Mouse (Mus musculus): ENCODE data around the gene Commd8. TPM values are rescaled to one million over a fixed set of nuclear protein-coding genes. Genes with fewer than 3 reads are reported as not detected.

Commd8 gene
- polyA plus RNA-seq, 1 experiment, result 88.9 TPM

GRCm38 (mm10) chr5:72191932-72192331, 23.9 kb upstream of the Commd8 start:
- no peaks in the 10 kb centered on the region for H3K36me3 ChIP-seq (ENCODE audit: control insufficient read depth, insufficient read depth, low read length, poor library complexity, severe bottlenecking)
- no peaks in the 10 kb centered on the region for H3K4me1 ChIP-seq (ENCODE audit: control insufficient read depth, insufficient read depth, low read length)
- H3K9ac ChIP-seq (ENCODE audit: low read depth, poor library complexity, severe bottlenecking), result no peak overlapping the region
- no peak for TF ChIP-seq CTCF (IDR thresholded peaks at IDR 0.05; ENCODE audit: low read depth, low read length)
- TF ChIP-seq EP300 (IDR thresholded peaks at IDR 0.05; ENCODE audit: insufficient read depth, low read depth, low read length), result no peak
- no peak for TF ChIP-seq POLR2A (IDR thresholded peaks at IDR 0.05; ENCODE audit: insufficient read depth, low read length)
- no peaks in the 10 kb centered on the region for H3K9me3 ChIP-seq (replicated peaks; ENCODE audit: control insufficient read depth, insufficient read depth, low read length, poor library complexity, severe bottlenecking)
- H3K27me3 ChIP-seq (ENCODE audit: control insufficient read depth, insufficient read depth, low read length, poor library complexity, severe bottlenecking), result no peaks in the 10 kb centered on the region
- H3K27ac ChIP-seq (ENCODE audit: insufficient read depth, low read length), result no peak overlapping the region
- no peak overlapping the region for H3K4me3 ChIP-seq (ENCODE audit: low read depth, low read length)

GRCm38 (mm10) chr5:72191154-72191553, 23.2 kb upstream of the Commd8 start:
- TF ChIP-seq EP300 (IDR thresholded peaks at IDR 0.05; ENCODE audit: insufficient read depth, low read depth, low read length), result no peak
- TF ChIP-seq CTCF (IDR thresholded peaks at IDR 0.05; ENCODE audit: low read depth, low read length), result no peak
- no peak for TF ChIP-seq POLR2A (IDR thresholded peaks at IDR 0.05; ENCODE audit: insufficient read depth, low read length)
- no peaks in the 10 kb centered on the region for H3K27me3 ChIP-seq (ENCODE audit: control insufficient read depth, insufficient read depth, low read length, poor library complexity, severe bottlenecking)
- no peaks in the 10 kb centered on the region for H3K36me3 ChIP-seq (ENCODE audit: control insufficient read depth, insufficient read depth, low read length, poor library complexity, severe bottlenecking)
- H3K27ac ChIP-seq (ENCODE audit: insufficient read depth, low read length), result no peak overlapping the region
- no peaks in the 10 kb centered on the region for H3K4me1 ChIP-seq (ENCODE audit: control insufficient read depth, insufficient read depth, low read length)
- no peak overlapping the region for H3K9ac ChIP-seq (ENCODE audit: low read depth, poor library complexity, severe bottlenecking)
- H3K4me3 ChIP-seq (ENCODE audit: low read depth, low read length), result no peak overlapping the region
- H3K9me3 ChIP-seq (replicated peaks; ENCODE audit: control insufficient read depth, insufficient read depth, low read length, poor library complexity, severe bottlenecking), result no peaks in the 10 kb centered on the region

- no peak overlapping the region for H3K9ac ChIP-seq (ENCODE audit: low read depth, poor library complexity, severe bottlenecking)
- TF ChIP-seq EP300 (IDR thresholded peaks at IDR 0.05; ENCODE audit: insufficient read depth, low read depth, low read length), result no peak
- TF ChIP-seq CTCF (IDR thresholded peaks at IDR 0.05; ENCODE audit: low read depth, low read length), result no peak
- no peak for TF ChIP-seq POLR2A (IDR thresholded peaks at IDR 0.05; ENCODE audit: insufficient read depth, low read length)
- H3K36me3 ChIP-seq (ENCODE audit: control insufficient read depth, insufficient read depth, low read length, poor library complexity, severe bottlenecking), result no peaks in the 10 kb centered on the region
- H3K27me3 ChIP-seq (ENCODE audit: control insufficient read depth, insufficient read depth, low read length, poor library complexity, severe bottlenecking), result no peaks in the 10 kb centered on the region
- no peaks in the 10 kb centered on the region for H3K4me1 ChIP-seq (ENCODE audit: control insufficient read depth, insufficient read depth, low read length)
- no peaks in the 10 kb centered on the region for H3K9me3 ChIP-seq (replicated peaks; ENCODE audit: control insufficient read depth, insufficient read depth, low read length, poor library complexity, severe bottlenecking)
- no peak overlapping the region for H3K4me3 ChIP-seq (ENCODE audit: low read depth, low read length)
- H3K27ac ChIP-seq (ENCODE audit: insufficient read depth, low read length), result no peak overlapping the region
Observed at GRCm38 (mm10) chr5:72184437-72185100, 16.6 kb upstream of the Commd8 start.

GRCm38 (mm10) chr5:72183929-72184328, 15.9 kb upstream of the Commd8 start:
- Histone ChIP-seq H3K9ac (ENCODE audit: low read depth, poor library complexity, severe bottlenecking) (no peak overlapping the region), H3K9me3 (replicated peaks; ENCODE audit: control insufficient read depth, insufficient read depth, low read length, poor library complexity, severe bottlenecking) (no peaks in the 10 kb centered on the region), H3K36me3 (ENCODE audit: control insufficient read depth, insufficient read depth, low read length, poor library complexity, severe bottlenecking) (no peaks in the 10 kb centered on the region), H3K4me1 (ENCODE audit: control insufficient read depth, insufficient read depth, low read length) (no peaks in the 10 kb centered on the region), H3K27me3 (ENCODE audit: control insufficient read depth, insufficient read depth, low read length, poor library complexity, severe bottlenecking) (no peaks in the 10 kb centered on the region), H3K4me3 (ENCODE audit: low read depth, low read length) (no peak overlapping the region), H3K27ac (ENCODE audit: insufficient read depth, low read length) (no peak overlapping the region)
- TF ChIP-seq EP300 (IDR thresholded peaks at IDR 0.05; ENCODE audit: insufficient read depth, low read depth, low read length) (no peak), CTCF (IDR thresholded peaks at IDR 0.05; ENCODE audit: low read depth, low read length) (no peak), POLR2A (IDR thresholded peaks at IDR 0.05; ENCODE audit: insufficient read depth, low read length) (no peak)

GRCm38 (mm10) chr5:72182804-72183203, 14.8 kb upstream of the Commd8 start:
- Histone ChIP-seq H3K9ac (ENCODE audit: low read depth, poor library complexity, severe bottlenecking) (no peak overlapping the region), H3K9me3 (replicated peaks; ENCODE audit: control insufficient read depth, insufficient read depth, low read length, poor library complexity, severe bottlenecking) (no peaks in the 10 kb centered on the region), H3K4me3 (ENCODE audit: low read depth, low read length) (no peak overlapping the region), H3K27ac (ENCODE audit: insufficient read depth, low read length) (no peak overlapping the region), H3K4me1 (ENCODE audit: control insufficient read depth, insufficient read depth, low read length) (no peaks in the 10 kb centered on the region), H3K27me3 (ENCODE audit: control insufficient read depth, insufficient read depth, low read length, poor library complexity, severe bottlenecking) (no peaks in the 10 kb centered on the region), H3K36me3 (ENCODE audit: control insufficient read depth, insufficient read depth, low read length, poor library complexity, severe bottlenecking) (no peaks in the 10 kb centered on the region)
- TF ChIP-seq CTCF (IDR thresholded peaks at IDR 0.05; ENCODE audit: low read depth, low read length) (no peak), POLR2A (IDR thresholded peaks at IDR 0.05; ENCODE audit: insufficient read depth, low read length) (no peak), EP300 (IDR thresholded peaks at IDR 0.05; ENCODE audit: insufficient read depth, low read depth, low read length) (no peak)

GRCm38 (mm10) chr5:72181194-72181593, 13.2 kb upstream of the Commd8 start:
- TF ChIP-seq CTCF (IDR thresholded peaks at IDR 0.05; ENCODE audit: low read depth, low read length) (no peak), POLR2A (IDR thresholded peaks at IDR 0.05; ENCODE audit: insufficient read depth, low read length) (no peak), EP300 (IDR thresholded peaks at IDR 0.05; ENCODE audit: insufficient read depth, low read depth, low read length) (no peak)
- Histone ChIP-seq H3K9me3 (replicated peaks; ENCODE audit: control insufficient read depth, insufficient read depth, low read length, poor library complexity, severe bottlenecking) (no peaks in the 10 kb centered on the region), H3K27me3 (ENCODE audit: control insufficient read depth, insufficient read depth, low read length, poor library complexity, severe bottlenecking) (no peaks in the 10 kb centered on the region), H3K27ac (ENCODE audit: insufficient read depth, low read length) (no peak overlapping the region), H3K36me3 (ENCODE audit: control insufficient read depth, insufficient read depth, low read length, poor library complexity, severe bottlenecking) (no peaks in the 10 kb centered on the region), H3K9ac (ENCODE audit: low read depth, poor library complexity, severe bottlenecking) (no peak overlapping the region), H3K4me1 (ENCODE audit: control insufficient read depth, insufficient read depth, low read length) (no peaks in the 10 kb centered on the region), H3K4me3 (ENCODE audit: low read depth, low read length) (no peak overlapping the region)
